Mouse (Mus musculus): Measurements from ENCODE around the gene Diras1. TPM values are rescaled to one million over a fixed set of nuclear protein-coding genes. Genes with fewer than 3 reads are reported as not detected.
A peak's percentile ranks its signal among the peaks of the same experiment; 100 is the strongest.

The Diras1 gene
- polyA plus RNA-seq, 1 experiment from 2014 or later: 0.33 TPM

- H3K27me3 ChIP-seq: peaks cover 5% of the 10 kb centered on the region
- in situ Hi-C loops (cut with MboI; ENCODE audit: low pct_unique_long_range_greater_than_20kb): no loop called here
- POLR2A ChIA-PET: no interaction called here
- CTCF ChIA-PET: interaction anchor here (0.7 to 3.0 kb wide), 3 partner anchors 8 to 28 kb away, joined by 3 to 14 read pairs (median 3); no protein-coding TSS in a partner anchor
- DNase-seq (ENCODE audit: low read depth, low spot score): no peak
- no peak for ATAC-seq
- TF ChIP-seq CTCF (IDR thresholded peaks at IDR 0.05): no peak
These were observed 7.1 kb downstream of the Diras1 start for GRCm38 (mm10) chr10:81018326-81018725.

DNA sequence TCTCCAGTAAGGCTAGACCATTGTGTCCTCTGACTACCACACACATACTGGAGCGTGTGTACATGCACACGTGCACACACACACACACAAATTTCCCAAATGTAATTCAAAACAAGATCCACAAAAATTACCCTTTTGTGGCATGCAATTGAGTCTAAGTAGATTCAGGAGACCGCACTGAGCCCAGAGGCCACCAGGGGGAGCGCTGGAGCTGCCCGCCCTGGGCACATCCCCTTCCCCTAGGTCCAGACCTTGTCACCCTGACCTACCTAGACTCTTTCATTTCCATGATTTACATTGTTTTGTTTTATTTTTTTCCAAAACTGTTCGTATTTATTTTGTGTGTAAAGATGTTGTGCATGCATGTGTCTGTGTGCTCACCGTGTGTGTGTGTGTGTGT lies 8.8 kb downstream of the Diras1 start:
- POLR2A ChIA-PET: no interaction called here
- H3K27me3 ChIP-seq: no peaks in the 10 kb centered on the region

DNA sequence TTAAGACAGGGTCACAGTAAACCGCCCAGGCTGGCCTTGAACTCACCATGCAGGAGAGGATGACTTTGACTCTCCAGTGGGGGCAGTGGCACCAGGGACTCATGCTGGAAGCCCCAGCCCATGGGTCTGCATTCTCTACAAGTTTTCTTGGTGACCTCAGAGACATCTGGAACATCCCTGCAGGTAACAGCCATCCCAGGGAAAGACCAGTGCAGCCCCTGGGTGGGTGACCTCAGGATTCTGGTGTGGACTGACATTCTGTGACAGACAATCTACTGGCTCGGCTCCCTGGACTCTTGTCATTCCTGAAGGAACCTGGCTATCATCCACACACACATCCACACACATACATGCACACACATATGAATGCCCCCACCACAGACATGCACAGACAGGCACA lies 9.8 kb downstream of the Diras1 start:
- ATAC-seq (no peak), DNase-seq (ENCODE audit: low read depth, low spot score) (no peak)
- TF ChIP-seq CTCF (IDR thresholded peaks at IDR 0.05): no peak
- in situ Hi-C loops (cut with MboI; ENCODE audit: low pct_unique_long_range_greater_than_20kb): no loop called here
- CTCF ChIA-PET: interaction anchor here (1.7 to 3.0 kb wide), 2 partner anchors 11 to 14 kb away, joined by 4 to 14 read pairs; no protein-coding TSS in a partner anchor
- H3K27me3 ChIP-seq: no peaks in the 10 kb centered on the region
- POLR2A ChIA-PET: no interaction called here

More for the DNA sequence above, 8.8 kb downstream of the Diras1 start:
- DNase-seq (ENCODE audit: low read depth, low spot score): no peak
- no peak for ATAC-seq
- in situ Hi-C loops (cut with MboI; ENCODE audit: low pct_unique_long_range_greater_than_20kb): no loop called here
- CTCF ChIA-PET: interaction anchor here (1.0 to 3.0 kb wide), 3 partner anchors 10 to 28 kb away, joined by 3 to 14 read pairs (median 4); no protein-coding TSS in a partner anchor
- no peak for TF ChIP-seq CTCF (IDR thresholded peaks at IDR 0.05)

GRCm38 (mm10) chr10:81014393-81015384 lies 10.8 kb downstream of the Diras1 start, which contains the start of gene Gng7:
Gng7 (minus strand) TSS chr10:81014945.
- H3K27me3 ChIP-seq: no peaks in the 10 kb centered on the region
- no peak for TF ChIP-seq CTCF (IDR thresholded peaks at IDR 0.05)
- ChIA-PET CTCF (interaction anchor here (1.0 to 1.7 kb wide), 2 partner anchors 13 to 23 kb away, joined by 3 to 4 read pairs; partner anchors contain the start of gene Slc39a3), POLR2A (no interaction called here)
- in situ Hi-C loops (cut with MboI; ENCODE audit: low pct_unique_long_range_greater_than_20kb): no loop called here
- DNase-seq (ENCODE audit: low read depth, low spot score) (peak; percentile 81), ATAC-seq (peak; percentile 86)

GRCm38 (mm10) chr10:81010851-81011250 lies 14.6 kb downstream of the Diras1 start:
- TF ChIP-seq CTCF (IDR thresholded peaks at IDR 0.05): no peak
- ChIA-PET POLR2A (no interaction called here), CTCF (interaction anchor here (1.2 kb wide), 1 partner anchor 16 kb away, joined by 3 read pairs; no protein-coding TSS in a partner anchor)
- H3K27me3 ChIP-seq: no peaks in the 10 kb centered on the region
- in situ Hi-C loops (cut with MboI; ENCODE audit: low pct_unique_long_range_greater_than_20kb): no loop called here
- no peak for ATAC-seq
- DNase-seq (ENCODE audit: low read depth, low spot score): no peak

GRCm38 (mm10) chr10:81007240-81007639 lies 18.2 kb downstream of the Diras1 start:
- ChIA-PET POLR2A (no interaction called here), CTCF (no interaction called here)
- in situ Hi-C loops (cut with MboI; ENCODE audit: low pct_unique_long_range_greater_than_20kb): no loop called here
- no peak for TF ChIP-seq CTCF (IDR thresholded peaks at IDR 0.05)
- no peaks in the 10 kb centered on the region for H3K27me3 ChIP-seq
- DNase-seq (ENCODE audit: low read depth, low spot score) (no peak), ATAC-seq (no peak)

- no peak for ATAC-seq
- H3K27me3 ChIP-seq: no peaks in the 10 kb centered on the region
- CTCF ChIA-PET: no interaction called here
- in situ Hi-C loops (cut with MboI; ENCODE audit: low pct_unique_long_range_greater_than_20kb): no loop called here
- TF ChIP-seq CTCF (IDR thresholded peaks at IDR 0.05): no peak
- POLR2A ChIA-PET: no interaction called here
- no peak for DNase-seq (ENCODE audit: low read depth, low spot score)
These were observed 19.3 kb downstream of the Diras1 start for GRCm38 (mm10) chr10:81006005-81006677.

- CTCF ChIA-PET: interaction anchor here (1.6 to 2.0 kb wide), 2 partner anchors 14 to 40 kb away, joined by 4 to 6 read pairs; partner anchors contain the start of gene Gng7
These were observed 24.3 kb downstream of the Diras1 start for GRCm38 (mm10) chr10:81001161-81001560.

DNA sequence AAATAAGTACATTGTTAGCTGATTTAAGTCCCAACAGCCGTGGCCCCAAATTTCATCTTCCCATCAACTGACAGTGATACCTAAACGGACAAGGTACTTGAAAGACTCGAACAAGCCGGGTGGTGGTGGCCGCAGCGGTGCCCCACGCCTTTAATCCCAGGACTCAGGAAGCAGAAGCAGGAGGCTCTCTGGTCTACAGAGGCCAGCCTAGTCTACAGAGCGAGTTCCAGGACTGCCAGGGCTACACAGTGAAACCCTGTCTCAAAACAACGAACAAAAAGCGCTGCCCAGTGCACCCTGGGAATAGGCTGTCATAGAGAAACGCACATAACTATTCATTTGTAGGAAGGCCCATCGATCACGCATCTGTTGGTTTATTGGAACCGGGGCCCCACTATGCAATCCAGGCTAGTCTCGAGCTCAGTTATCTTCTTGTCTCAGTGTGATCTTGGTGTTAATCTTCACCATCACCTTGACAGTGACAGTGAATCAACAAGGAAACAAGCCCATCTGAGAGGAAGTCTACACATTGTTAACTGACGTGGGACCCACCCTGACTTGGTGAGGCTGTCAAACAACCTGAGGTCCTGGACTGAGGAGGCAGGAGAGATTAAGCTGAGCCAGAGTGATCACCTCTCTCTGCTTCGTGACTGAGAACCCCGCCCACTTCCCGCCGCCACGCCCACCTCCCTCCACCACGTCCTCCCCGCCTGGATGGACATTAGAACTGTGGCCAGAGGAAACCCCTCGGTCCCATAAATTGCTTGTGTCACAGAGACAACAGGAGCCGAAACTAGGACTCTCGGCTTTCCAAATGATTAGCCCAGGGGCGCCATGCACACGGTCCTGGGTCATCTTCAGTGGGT lies 25.0 kb downstream of the Diras1 start:
- TF ChIP-seq CTCF (IDR thresholded peaks at IDR 0.05): no peak

More at GRCm38 (mm10) chr10:81001161-81001560, 24.3 kb downstream of the Diras1 start:
- H3K27me3 ChIP-seq: no peaks in the 10 kb centered on the region
- POLR2A ChIA-PET: no interaction called here
- no peak for TF ChIP-seq CTCF (IDR thresholded peaks at IDR 0.05)
- ATAC-seq (no peak), DNase-seq (ENCODE audit: low read depth, low spot score) (no peak)
- in situ Hi-C loops (cut with MboI; ENCODE audit: low pct_unique_long_range_greater_than_20kb): no loop called here

More for the DNA sequence above, 25.0 kb downstream of the Diras1 start:
- ATAC-seq (no peak), DNase-seq (ENCODE audit: low read depth, low spot score) (no peak)
- POLR2A ChIA-PET: no interaction called here
- in situ Hi-C loops (cut with MboI; ENCODE audit: low pct_unique_long_range_greater_than_20kb): no loop called here
- CTCF ChIA-PET: interaction anchor here (0.6 to 2.0 kb wide), 4 partner anchors 10 to 82 kb away, joined by 3 to 9 read pairs (median 3); no protein-coding TSS in a partner anchor
- no peaks in the 10 kb centered on the region for H3K27me3 ChIP-seq

Data from Patski (cell line).